Mouse (Mus musculus) gastrocnemius, adult 18-20 months (tissue): Measurements from ENCODE around the gene Ddx56. TPM values are rescaled to one million over a fixed set of nuclear protein-coding genes. Genes with fewer than 3 reads are reported as not detected.
A peak's percentile ranks its signal among the peaks of the same experiment; 100 is the strongest.
"Not testable (repeated sequence)": the region's sequence is repeated elsewhere in the genome, so short reads cannot be mapped to it uniquely, and the experiment has no call there.

Experiments used
- DNase-seq: peaks from one replicate; pipeline ENCODE4 v3.0.0; 2021; ENCODE audit warnings: low spot score
- total RNA-seq, 2 experiments: library from RNA; stranded (reverse); gene quantifications; 2 replicates each; pipeline ENCODE4 v1.2.3; 2021

Ddx56 gene
- total RNA-seq, 2 experiments from 2014 or later = 23.9 to 25.7 TPM

DNA sequence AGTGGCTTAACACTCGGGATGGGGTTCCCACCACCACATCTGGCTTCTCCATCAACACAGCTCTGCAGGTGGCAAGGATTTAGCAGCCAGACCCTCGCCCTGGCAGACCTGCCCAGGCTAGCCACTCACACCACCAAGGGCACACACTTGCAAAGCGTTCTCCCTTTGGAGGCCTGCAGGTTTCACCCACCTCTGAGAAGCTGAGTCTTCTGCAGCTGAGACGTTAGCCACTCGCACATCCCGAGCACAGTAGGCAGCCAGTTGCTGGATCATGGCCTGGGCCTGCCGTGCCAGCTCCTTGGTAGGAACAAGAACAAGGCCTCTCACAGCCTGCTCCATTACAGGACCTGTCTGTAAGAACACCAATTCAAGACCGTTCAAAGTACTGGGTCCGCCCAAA, 951 bp downstream of the Ddx56 start:
- DNase-seq = no peak

DNA sequence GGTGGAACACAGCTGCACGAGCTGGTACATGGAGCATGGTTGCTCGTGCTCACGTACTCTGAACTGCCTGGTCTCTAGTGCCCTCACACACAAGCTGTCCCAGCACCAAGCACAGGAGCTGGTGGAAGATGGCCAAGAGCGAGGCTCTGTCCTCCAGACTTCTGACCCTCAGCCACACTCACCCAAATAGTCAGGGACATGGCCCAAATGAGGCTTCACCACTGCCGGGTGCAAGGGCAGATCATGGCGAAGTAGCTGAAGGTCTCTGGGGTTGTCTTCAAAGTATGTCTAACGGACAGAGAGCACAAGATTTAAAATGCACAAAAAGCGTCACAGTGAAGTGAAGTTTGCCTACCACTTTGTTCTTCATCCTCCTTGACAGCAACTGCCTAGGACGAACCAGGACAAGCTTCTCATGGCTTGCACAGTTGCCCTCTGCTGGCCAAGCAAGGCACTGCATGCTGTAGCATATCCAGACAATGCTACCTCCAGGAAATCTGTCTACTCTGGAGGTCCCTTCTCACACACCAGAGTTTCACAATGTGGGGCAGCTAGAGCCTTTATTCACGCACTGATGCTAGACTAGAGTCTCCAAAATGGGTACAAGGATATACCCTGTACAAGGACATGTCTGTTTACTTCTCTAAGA, 6.0 kb downstream of the Ddx56 start:
- DNase-seq = peak; percentile 62

DNA sequence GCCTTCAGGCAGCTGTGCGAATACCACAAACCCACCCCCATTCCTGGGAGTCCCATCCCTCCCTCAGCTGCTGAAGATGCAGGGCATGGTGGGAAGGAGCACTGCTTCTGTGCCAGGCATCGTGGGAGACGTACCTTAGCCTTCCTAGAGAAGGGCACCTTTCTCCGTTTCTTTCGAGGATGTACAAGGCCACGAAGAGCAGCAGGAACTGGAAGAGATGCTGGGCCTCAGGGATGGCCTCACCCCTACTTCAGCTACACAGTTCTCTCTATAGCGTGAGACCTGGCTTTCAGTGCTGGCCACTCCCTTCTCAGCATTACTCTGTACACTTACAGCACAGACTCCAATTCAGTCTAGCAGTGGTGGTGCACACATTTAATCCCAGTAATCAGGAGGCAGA, 8.2 kb downstream of the Ddx56 start:
- no peak for DNase-seq

DNA sequence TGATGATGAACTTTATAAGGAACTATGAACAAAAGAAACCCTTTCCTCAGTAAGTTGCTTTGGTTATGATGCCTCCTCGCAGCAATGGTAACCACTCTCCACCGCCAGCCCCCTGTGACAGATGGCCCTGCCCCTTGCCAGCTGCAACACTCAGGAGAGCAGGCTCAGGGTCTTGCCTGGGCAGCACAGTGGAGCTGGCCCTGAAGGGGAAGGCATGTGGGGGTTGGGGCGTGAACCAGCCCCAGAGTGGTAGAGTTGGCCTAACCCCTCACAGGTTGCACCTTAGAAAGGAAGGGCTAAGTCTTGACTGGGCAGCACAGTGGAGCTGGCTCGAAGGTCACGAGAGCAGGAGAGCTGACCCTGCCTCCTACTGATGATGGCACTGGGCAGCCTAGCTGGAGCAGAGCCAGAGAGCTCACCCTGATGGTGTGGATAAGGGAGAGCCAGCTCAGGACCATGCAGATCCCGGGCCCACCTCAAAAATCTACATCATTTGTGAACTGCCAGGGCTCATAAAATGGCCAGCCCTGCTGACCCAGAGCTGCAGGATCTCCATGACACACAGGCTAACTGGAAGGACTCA, 11.0 kb downstream of the Ddx56 start:
- no peak for DNase-seq

DNA sequence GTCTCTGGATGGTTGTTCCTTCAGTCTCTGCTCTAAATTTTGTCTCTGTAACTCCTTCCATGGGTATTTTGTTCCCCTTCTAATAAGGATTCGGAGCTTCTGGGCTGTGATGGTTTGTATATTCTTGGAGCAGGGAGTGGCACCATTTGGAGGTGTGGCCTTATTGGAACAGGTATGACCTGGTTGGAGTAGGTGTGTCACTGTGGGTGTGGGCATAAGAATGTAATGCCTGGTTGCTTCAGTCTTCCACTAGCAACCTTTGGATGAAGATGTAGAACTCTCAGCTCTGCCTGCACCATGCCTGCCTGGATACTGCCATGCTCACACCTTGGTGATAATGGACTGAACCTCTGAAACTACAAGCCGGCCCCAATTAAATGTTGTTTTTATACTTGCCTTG, 13.0 kb downstream of the Ddx56 start:
- DNase-seq = not testable (repeated sequence)

DNA sequence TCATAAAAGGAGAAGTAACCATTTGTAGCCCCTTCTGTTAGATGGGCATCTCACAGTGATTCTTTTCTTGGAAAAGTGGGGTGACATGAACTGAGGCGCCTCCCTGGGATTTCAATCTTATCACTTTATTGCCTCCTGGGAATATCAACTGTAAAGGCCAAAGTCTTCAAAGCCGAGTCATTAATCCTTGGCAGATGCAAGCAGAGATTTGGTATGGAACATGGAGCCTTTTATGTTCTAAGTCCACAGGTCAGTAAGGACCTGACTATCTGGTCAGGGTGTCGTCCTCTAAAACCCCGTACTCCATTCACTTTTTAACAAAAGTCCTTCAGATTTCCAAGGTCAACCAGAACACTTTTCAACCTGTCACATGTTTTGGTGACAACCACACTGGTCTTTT, 14.7 kb downstream of the Ddx56 start:
- DNase-seq = no peak

DNA sequence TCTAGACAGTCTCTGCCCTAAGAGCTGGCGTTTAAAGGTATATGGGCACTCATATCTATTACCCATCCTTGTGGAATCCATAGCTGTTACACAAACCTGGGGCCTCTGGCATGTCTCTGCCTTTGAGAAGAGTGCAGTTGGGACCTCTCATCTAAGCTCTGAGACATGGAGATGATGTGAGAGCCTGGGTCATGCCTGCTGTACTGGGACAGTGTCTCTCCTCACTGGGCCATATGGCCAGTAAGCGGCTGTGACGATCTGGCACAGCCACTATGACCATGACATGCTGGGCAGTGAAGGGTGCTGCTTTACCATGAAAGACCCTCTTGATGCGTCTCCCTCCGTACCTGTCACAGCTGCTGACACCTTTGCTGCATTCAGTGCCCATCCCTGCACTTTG, 15.3 kb downstream of the Ddx56 start:
- no peak for DNase-seq

DNA sequence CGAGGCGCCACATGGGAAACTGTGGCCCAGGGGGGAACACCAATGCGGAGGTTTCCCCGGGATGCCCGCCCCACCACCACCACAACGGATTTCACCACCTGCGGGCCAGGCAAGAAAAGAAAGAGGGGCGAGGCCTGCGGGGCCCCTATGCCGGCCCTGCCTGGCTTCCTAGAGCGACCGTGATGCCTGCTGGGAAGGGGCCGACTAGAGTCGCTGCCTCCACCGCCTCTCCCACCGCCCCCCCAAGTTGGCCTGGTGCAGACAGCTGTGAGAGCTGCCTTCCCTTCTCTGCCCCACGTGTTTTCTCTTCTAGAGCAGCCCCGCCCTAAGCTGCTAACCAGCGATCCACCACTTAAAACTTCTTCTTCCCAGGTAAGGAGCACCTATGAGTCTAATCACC, 22.9 kb downstream of the Ddx56 start:
- DNase-seq = no peak

DNA sequence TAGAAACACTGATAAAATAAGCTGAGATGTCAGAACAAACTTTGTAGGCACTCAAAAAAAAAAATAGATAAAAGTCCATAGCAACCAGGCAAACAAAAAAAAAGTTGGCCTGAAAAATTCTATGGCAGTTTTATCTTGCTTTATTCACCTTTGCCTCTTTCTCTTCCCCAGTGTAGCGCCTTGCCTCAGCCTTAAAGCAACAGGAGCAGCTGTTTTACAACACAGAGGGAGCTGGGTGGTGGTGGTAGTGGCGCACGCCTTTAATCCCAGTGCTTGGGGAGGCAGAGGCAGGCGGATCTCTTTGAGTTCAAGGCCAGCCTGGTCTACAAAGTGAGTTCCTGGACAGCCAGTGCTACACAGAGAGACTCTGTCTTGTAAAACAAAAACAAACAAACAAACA, 34.5 kb downstream of the Ddx56 start:
- DNase-seq = no peak

DNA sequence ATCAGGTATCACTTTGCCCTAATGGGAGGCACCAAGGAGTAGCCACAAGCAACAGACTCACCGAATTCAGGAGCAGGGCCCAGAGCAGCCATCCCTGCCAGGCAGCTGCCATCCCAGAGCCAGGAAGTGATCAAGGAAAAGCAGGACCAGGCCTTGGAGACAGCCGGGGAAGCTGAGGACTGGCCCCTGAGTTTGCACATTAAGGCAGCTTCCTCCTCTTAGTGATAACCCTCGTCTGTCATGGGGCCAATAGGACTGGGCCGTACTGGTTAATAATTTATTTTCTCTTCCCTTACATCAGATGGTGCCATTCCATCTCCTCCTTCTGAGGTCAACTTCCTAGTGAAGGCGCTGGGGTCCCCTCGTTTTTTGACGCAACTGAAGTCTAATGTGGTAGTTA, 37.6 kb downstream of the Ddx56 start, which contains the start of gene Npc1l1:
Gene Npc1l1, minus strand, starts transcription at position 132 of the 400 bp plus-strand sequence.
- no peak for DNase-seq

DNA sequence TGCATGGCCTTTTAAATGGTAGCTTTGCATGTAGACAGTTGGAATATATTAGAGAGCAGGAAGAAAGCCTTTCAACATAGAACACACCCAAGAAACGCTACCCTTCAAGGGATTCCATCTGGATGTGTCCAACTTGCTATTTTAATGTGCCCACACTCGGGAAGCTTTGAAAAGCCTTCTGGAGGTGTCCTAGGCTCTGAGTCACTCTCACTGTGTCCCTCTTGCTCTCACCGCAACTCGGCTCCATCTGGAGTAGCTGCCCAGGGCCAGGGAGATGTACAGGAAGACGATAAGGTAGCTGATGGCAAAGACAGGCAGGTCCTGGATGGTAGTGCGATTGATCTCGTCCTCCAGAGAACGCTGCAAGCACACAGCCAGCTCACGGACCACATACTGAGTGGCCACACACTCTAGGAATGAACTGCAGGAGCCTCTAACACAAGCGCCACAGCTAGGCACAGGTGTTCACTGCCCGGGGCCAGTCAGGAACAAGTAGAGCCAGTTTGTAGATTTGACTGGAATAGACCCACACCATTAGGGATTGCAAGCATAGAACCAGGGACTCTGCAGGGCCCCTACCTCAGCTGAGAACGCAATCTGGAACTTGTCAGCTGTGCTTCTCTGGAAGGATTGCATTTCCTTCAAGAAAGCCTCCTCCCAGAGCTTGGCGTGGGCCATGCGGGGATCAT, 42.9 kb downstream of the Ddx56 start:
- no peak for DNase-seq

DNA sequence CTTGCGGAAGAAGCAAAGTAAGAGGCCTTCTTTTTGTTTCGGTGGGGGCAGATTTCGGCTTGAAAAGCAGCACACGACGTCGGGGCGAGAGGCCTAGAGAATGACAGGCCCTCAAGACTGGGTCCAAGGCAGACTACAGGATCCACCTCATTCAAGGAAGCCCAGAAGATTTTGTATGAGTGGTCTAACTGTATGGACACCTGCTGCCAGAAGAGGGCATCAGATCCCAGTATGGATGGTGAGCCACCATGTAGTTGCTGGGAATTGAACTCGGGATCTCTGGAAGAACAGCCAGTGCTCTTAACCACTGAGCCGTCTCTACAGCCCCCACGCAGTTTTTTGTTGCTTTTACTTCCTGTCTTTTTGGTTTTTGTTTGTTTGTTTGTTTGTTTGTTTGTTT, 45.4 kb downstream of the Ddx56 start:
- DNase-seq = no peak

DNA sequence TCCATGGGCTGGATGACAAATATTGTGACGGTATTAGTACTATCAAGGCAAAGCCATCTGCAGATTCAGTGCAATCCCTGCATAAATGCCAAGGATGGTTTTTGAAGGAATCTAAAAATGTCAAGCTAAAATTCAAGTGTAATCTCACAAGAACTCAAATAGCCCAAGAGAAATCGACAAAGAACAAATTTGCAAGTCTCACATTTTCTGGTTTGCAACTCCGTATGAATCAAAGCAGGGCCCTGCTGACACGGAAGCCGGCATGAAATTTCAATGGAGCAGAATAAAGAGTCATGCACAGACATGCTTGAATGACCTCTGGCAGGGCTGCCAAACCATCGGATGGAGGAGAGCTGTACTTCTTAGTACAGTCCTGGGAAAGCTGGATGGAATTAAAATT, 47.6 kb downstream of the Ddx56 start:
- DNase-seq = no peak

DNA sequence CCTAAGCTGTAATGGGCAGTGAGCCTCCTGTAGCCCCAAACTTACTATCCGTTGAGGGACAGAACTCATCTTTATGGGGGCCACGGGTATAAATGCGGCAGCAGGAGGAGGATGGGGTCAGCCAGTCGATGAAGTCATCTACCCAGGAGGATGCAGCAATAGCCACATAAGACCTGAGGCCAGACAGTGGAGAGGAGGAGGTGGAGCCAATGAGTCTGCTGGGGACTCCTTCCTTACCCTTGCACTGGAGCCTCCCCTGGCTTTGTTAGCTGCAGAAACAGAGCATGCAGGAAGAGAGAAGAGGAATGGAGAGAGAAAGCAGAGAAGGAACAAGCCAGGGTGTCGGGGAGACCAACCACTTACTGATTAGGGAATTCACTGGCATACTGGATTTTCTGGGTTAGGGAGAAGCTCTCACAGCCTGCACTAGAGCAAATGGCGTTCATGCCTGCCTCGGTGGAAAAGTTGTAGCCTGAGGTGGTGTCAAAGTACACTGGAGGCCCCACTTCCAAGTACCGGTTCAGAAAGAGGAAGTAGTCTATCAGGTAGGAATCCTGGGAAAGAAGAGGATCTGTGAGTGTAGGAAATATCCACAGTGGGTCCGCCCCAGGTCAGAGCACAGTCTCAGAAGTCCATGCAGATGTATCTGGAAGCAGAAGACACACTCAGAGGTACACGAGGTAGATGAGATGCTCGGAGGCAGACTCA, 49.2 kb downstream of the Ddx56 start:
- DNase-seq = no peak

DNA sequence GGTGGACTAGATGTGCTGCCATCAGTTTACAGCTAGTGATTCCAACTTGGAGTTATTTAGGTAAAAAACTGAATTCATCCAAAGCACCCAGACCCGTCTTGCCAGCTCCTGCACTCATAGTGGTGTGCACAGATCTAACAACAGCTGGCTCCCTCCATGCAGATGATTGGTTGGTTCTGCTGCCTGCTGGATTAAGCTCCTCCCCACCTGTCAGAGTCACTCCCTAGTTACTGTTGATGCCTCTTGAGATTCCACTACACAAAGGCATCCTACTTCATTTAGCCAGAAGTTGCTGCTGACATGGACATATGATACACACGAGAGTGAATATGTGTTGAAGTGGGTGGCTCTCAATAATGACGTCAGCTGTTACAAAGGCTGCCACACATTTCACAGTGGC, 50.7 kb downstream of the Ddx56 start:
- DNase-seq = no peak

Other genes starting within 250 kb of the Ddx56 start
- 100 to 1,000 TPM; 149 to 185 TPM for gene Camk2b, start 201.4 kb downstream of the Ddx56 start, total RNA-seq
- gene A730071L15Rik, start 67.7 kb downstream of the Ddx56 start, total RNA-seq = under 1 TPM in 1 of 2 experiments, not detected in 1; 0.14 TPM
- gene Nudcd3, start 67.4 kb downstream of the Ddx56 start, total RNA-seq = 10 to 100 TPM; 65.0 to 70.0 TPM
- gene Npc1l1, start 37.6 kb downstream of the Ddx56 start, total RNA-seq = under 1 TPM; 0.23 to 0.28 TPM
- gene Tmed4, start 7.1 kb upstream of the Ddx56 start, total RNA-seq = 10 to 100 TPM; 65.8 to 66.8 TPM
- 100 to 1,000 TPM; 668 to 737 TPM for gene Ogdh, start 23.9 kb upstream of the Ddx56 start, total RNA-seq
- 10 to 100 TPM; 49.3 to 51.1 TPM for gene Zmiz2, start 121.3 kb upstream of the Ddx56 start, total RNA-seq
- gene Ppia, start 147.7 kb upstream of the Ddx56 start, total RNA-seq = 100 to 1,000 TPM; 185 to 242 TPM
- gene H2afv, start 176.7 kb upstream of the Ddx56 start, total RNA-seq = 10 to 100 TPM; 61.3 to 63.7 TPM
- gene Purb, start 208.1 kb upstream of the Ddx56 start, total RNA-seq = 10 to 100 TPM; 19.0 to 21.1 TPM